Mouse (Mus musculus) liver, embryonic 16.5 days (tissue): ENCODE results near the gene Havcr1. TPM values are rescaled to one million over a fixed set of nuclear protein-coding genes. Genes with fewer than 3 reads are reported as not detected.
"Not testable (repeated sequence)": the region's sequence is repeated elsewhere in the genome, so short reads cannot be mapped to it uniquely, and the experiment has no call there.

Source experiments
- ATAC-seq: fragments of 200-750 bp; cut with Nextera tagmentation; 2 replicates; pipeline ENCODE4 v1.8.0; 2017; ENCODE audit warnings: low read depth, mild to moderate bottlenecking, moderate number of reproducible peaks, moderate library complexity
- H3K27ac ChIP-seq: fragments of 300-500 bp; sonication (generic); 2 replicates; pipeline ENCODE4 v1.5.1; 2014; ENCODE audit warnings: mild to moderate bottlenecking, low read length
- H3K27me3 ChIP-seq: fragments of 300-500 bp; sonication (generic); 2 replicates; pipeline ENCODE4 v1.6.1; 2014; ENCODE audit warnings: low read depth, low read length, mixed read lengths; ENCODE audit not compliant: control insufficient read depth, insufficient read depth
- H3K36me3 ChIP-seq: fragments of 300-500 bp; sonication (generic); 2 replicates; pipeline ENCODE4 v1.6.1; 2014; ENCODE audit warnings: mild to moderate bottlenecking; ENCODE audit not compliant: control insufficient read depth, insufficient read depth
- H3K4me1 ChIP-seq: fragments of 300-500 bp; sonication (generic); 2 replicates; pipeline ENCODE4 v1.6.1; 2014; ENCODE audit warnings: low read depth, low read length, mixed read lengths; ENCODE audit not compliant: control insufficient read depth
- H3K4me2 ChIP-seq: fragments of 300-500 bp; sonication (generic); 2 replicates; pipeline ENCODE4 v1.6.1; 2014; ENCODE audit warnings: low read depth, low read length, mixed read lengths
- H3K4me3 ChIP-seq: fragments of 300-500 bp; sonication (generic); 2 replicates; pipeline ENCODE4 v1.5.1; 2014; ENCODE audit warnings: low read depth, mild to moderate bottlenecking, low read length
- H3K9ac ChIP-seq: fragments of 300-500 bp; sonication (generic); 2 replicates; pipeline ENCODE4 v1.6.1; 2014; ENCODE audit warnings: low read depth, low read length
- H3K9me3 ChIP-seq: fragments of 300-500 bp; sonication (generic); replicated peaks from 2 replicates; pipeline ENCODE4 v1.6.1; 2016; ENCODE audit warnings: low read length; ENCODE audit not compliant: control insufficient read depth
- WGBS: fragments of 180-500 bp; shearing (Covaris S2); extraction: QIAGEN DNeasy Blood & Tissue Kit; methylation state at CpG from one replicate; pipeline ENCODE4 v1.1.7; 2014; ENCODE audit not compliant: insufficient replicate concordance; 5-methylcytosine and 5-hydroxymethylcytosine counted together
- polyA plus RNA-seq: library from polyadenylated mRNA; unstranded; fragments of >200 nt; fragmentation: Nextera tagmentation; extraction: Ambion mirVana; gene quantifications from 2 replicates; pipeline ENCODE4 v1.2.1, GENCODE M21; 2015

Havcr1 gene
- polyA plus RNA-seq, 1 experiment from 2014 or later: 0.14 TPM

DNA sequence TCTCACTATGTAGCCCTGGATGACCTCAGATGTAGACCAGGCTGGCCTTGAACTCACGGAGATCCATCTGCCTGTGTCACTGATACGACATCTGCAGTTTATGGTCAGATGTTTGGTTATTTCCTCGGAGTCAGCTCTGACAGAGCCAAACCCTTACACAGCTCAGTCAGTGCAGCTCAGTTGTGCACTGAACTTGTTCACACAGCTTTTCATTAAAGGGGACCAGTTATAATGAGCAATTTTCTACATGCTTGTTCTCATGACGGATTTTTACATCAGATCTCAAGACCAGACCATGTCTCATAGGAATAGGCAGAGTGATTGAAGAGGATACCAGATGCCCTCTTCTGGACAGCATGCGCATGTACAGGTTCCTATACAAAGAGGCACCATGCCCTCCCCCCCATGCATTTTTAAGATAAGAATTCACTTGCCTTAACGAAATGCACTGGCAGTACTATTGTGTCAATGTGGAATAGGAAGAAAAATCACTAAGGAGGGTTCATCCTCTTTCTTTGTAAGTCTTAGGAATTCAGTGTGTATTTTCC, 1.6 kb upstream of the Havcr1 start:
- H3K36me3 ChIP-seq: no peaks in the 10 kb centered on the region
- no peaks in the 10 kb centered on the region for H3K9me3 ChIP-seq
- no peak overlapping the region for H3K9ac ChIP-seq
- WGBS: 46% methylated on average over 6 of the region's 6 CpGs
- no peak for ATAC-seq
- H3K4me1 ChIP-seq: no peaks in the 10 kb centered on the region
- H3K4me2 ChIP-seq: no peak overlapping the region
- no peaks in the 10 kb centered on the region for H3K27me3 ChIP-seq
- no peak overlapping the region for H3K4me3 ChIP-seq
- H3K27ac ChIP-seq: no peak overlapping the region

DNA sequence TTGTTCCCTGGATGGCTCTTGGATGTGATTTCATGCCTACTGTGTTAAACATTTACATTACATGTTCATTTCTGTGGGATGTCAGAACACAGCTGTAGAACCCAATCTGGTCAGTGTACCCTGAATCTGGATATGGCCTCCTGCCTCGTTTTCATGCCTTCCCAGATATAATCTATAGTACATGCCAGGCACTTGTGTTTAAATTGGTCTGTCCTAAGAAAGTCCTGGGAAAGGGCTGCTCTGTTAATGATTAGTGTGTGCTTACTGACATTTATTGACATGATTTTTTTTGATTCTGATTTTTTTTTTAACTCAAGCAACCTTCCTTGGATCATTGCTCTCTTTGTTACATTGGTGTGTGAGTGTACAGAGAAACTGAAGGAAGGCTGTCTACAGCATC, 263 bp upstream of the Havcr1 start:
- Histone ChIP-seq H3K4me1 (no peaks in the 10 kb centered on the region), H3K9ac (no peak overlapping the region), H3K36me3 (no peaks in the 10 kb centered on the region), H3K27me3 (no peaks in the 10 kb centered on the region), H3K27ac (no peak overlapping the region), H3K9me3 (no peaks in the 10 kb centered on the region), H3K4me2 (no peak overlapping the region), H3K4me3 (no peak overlapping the region)
- no peak for ATAC-seq
- 22% methylated on average over 1 of the region's 1 CpGs for WGBS

DNA sequence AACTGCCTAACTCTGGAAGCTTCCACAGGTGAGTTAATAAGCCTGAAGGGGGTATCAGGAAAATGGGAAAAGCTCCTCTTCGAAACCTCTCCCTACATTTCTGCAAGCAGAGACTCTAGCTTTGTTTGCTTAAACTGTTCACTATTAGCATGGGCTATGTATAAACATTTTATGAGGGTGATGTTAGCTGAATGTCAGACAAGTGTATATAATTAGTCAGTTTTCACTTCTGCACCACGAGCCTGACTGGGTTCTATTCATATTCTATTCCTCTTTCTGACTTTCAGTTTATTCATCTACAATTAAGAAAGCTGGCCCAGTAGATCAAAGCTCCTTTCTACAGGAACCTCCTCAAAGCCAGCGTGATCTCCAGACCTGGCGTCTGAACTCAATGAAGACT, 4.6 kb downstream of the Havcr1 start:
- Histone ChIP-seq H3K4me2 (no peak overlapping the region), H3K27me3 (no peaks in the 10 kb centered on the region), H3K4me3 (no peak overlapping the region), H3K27ac (no peak overlapping the region), H3K9me3 (no peaks in the 10 kb centered on the region), H3K4me1 (no peaks in the 10 kb centered on the region), H3K9ac (no peak overlapping the region), H3K36me3 (no peaks in the 10 kb centered on the region)
- no peak for ATAC-seq
- WGBS: 64% methylated on average over 4 of the region's 4 CpGs

DNA sequence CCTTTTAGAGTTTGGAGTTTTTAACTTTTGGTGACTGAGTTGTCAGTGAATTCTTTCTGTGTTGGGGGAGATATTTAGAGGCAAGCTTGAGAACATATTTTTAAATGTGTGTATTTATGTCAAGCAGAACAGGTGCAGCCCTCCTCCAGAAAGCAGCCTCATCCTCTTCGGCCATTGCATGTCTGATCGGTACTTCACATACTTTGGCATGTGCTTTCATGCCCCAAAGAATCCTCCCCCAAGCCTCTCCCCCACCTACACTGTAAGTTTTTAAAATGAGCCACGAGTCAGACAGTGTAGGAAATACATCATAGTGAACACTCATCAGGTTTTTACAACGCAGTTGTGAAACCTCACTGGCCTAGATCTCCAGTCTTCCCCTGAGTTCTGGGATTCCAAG, 6.0 kb downstream of the Havcr1 start:
- no peaks in the 10 kb centered on the region for H3K36me3 ChIP-seq
- ATAC-seq: no peak
- WGBS: 65% methylated on average over 4 of the region's 4 CpGs
- H3K27me3 ChIP-seq: no peaks in the 10 kb centered on the region
- H3K4me3 ChIP-seq: no peak overlapping the region
- no peak overlapping the region for H3K4me2 ChIP-seq
- H3K4me1 ChIP-seq: no peaks in the 10 kb centered on the region
- H3K9ac ChIP-seq: no peak overlapping the region
- no peaks in the 10 kb centered on the region for H3K9me3 ChIP-seq
- no peak overlapping the region for H3K27ac ChIP-seq

DNA sequence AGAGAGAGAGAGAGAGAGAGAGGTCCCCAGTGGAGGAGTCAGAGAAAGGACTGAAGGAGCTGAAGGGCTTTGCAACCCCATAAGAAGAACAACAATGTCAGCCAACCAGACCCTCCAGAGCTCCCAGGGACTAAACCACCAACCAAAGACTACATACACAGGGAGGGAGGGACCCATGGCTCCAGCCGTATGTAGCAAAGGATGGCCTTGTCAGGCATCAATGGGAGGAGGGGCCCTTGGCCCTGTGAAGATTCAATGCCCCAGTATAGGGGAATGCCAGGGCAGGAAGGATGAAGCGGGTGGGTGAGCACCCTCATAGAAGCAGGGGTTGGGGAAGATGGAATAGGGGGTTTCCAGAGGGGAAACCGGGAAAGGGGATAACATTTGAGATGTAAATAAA, 6.8 kb downstream of the Havcr1 start:
- Histone ChIP-seq H3K36me3 (no peaks in the 10 kb centered on the region), H3K4me1 (no peaks in the 10 kb centered on the region), H3K27ac (no peak overlapping the region), H3K4me2 (no peak overlapping the region), H3K27me3 (no peaks in the 10 kb centered on the region), H3K4me3 (no peak overlapping the region), H3K9ac (no peak overlapping the region), H3K9me3 (no peaks in the 10 kb centered on the region)
- no peak for ATAC-seq
- WGBS: 53% methylated on average over 3 of the region's 3 CpGs

DNA sequence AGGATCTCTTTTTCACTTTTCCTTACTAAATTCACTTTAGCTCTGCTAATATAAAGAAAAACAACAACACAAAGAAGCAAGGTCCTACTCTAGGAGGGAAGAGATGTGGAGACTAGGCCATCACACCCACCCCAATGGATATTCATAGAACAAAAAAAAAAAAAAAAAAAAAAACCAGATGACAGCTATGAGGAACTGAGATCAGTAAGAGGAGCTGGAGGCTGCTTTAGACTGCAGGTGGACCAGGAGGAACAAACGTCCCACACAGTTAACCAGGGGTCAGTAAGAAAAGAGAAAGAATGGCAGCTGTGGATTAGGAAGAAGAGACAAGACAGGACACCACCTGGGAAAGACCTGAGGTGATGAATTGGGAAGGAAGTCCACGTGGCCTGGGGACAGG, 13.1 kb downstream of the Havcr1 start:
- ATAC-seq: no peak
- H3K27me3 ChIP-seq: no peaks in the 10 kb centered on the region
- 31% methylated on average over 2 of the region's 2 CpGs for WGBS
- H3K27ac ChIP-seq: no peak overlapping the region
- no peak overlapping the region for H3K9ac ChIP-seq
- H3K4me1 ChIP-seq: no peaks in the 10 kb centered on the region
- no peak overlapping the region for H3K4me2 ChIP-seq
- H3K9me3 ChIP-seq: no peaks in the 10 kb centered on the region
- no peak overlapping the region for H3K4me3 ChIP-seq
- no peaks in the 10 kb centered on the region for H3K36me3 ChIP-seq

DNA sequence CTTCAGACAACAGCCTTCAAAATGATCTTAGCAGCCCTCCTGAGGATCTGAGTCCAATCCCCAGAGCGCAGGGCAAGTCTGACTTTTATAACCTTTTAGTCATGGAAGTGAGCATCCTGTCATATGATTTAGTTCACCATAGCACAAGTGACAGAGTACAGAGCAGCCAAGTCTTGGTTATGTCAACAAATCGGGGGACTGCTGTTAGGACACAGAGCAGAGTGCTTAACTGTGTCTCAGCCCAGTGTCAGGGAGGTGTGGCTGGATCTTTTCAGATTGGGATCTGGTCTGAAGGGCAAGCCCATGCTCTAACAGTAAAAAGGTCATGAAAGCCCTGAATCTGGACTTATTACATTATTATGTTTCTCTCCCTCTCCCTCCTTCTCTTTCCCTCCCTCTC, 18.8 kb downstream of the Havcr1 start:
- Histone ChIP-seq H3K4me2 (no peak overlapping the region), H3K36me3 (no peaks in the 10 kb centered on the region), H3K27ac (no peak overlapping the region), H3K4me3 (no peak overlapping the region), H3K4me1 (no peaks in the 10 kb centered on the region), H3K9ac (no peak overlapping the region), H3K27me3 (no peaks in the 10 kb centered on the region), H3K9me3 (no peaks in the 10 kb centered on the region)
- 33% methylated on average over 2 of the region's 2 CpGs for WGBS
- no peak for ATAC-seq

DNA sequence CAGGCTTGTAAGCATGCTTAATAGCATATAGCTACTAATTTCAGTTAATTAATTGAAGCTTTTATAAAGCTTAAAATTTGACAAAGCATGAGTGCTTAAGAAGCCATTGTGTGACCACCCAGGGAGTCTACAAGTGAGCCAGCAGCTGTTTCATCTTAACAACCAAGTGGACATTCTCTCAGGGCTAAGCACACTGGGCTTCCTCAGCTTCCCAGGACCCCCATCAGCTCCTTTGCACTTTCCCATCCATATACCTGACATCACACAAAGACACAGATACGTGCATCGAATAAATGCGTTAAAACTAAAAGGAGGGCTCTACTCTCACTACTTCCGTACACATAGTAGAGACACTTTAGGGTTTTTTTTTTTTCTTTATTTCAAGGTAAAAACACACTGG, 19.8 kb downstream of the Havcr1 start:
- Histone ChIP-seq H3K4me2 (no peak overlapping the region), H3K9ac (no peak overlapping the region), H3K4me3 (no peak overlapping the region), H3K36me3 (no peaks in the 10 kb centered on the region), H3K27ac (no peak overlapping the region), H3K4me1 (no peaks in the 10 kb centered on the region), H3K9me3 (no peaks in the 10 kb centered on the region), H3K27me3 (no peaks in the 10 kb centered on the region)
- WGBS: 72% methylated on average over 4 of the region's 4 CpGs
- no peak for ATAC-seq

DNA sequence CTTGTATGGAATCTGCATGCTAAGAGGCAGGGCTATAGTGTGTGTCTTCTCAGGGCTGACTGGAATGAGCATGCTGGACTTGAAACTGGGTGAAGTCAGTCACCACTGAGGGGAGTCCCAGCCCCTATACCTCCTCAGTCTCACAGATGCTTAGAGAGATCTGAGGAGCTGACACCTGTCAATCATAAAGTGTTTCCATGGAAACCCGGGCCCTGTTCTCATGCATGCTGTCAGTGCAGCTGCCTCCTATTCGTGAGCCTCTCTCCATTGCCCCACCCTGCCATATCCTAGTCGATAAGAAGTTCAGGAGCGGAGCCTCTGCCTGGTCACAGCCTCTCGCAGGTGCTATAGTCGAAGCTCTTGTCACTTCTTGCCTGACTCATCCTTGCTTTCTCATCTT, 20.8 kb downstream of the Havcr1 start:
- not testable (repeated sequence) for H3K4me2 ChIP-seq, H3K27ac ChIP-seq, H3K4me1 ChIP-seq, H3K36me3 ChIP-seq, ATAC-seq, H3K4me3 ChIP-seq, H3K9me3 ChIP-seq, H3K27me3 ChIP-seq, H3K9ac ChIP-seq
- WGBS: 71% methylated on average over 6 of the region's 6 CpGs
